Mouse (Mus musculus): ENCODE data around the gene Ilf3. TPM values are rescaled to one million over a fixed set of nuclear protein-coding genes. Genes with fewer than 3 reads are reported as not detected.
A peak's percentile ranks its signal among the peaks of the same experiment; 100 is the strongest.

Ilf3 gene
- total and polyA plus RNA-seq, 2 experiments from 2014 or later = 105 to 198 TPM

GRCm38 (mm10) chr9:21432066-21432465 is 64.4 kb downstream of the Ilf3 start:
- Histone ChIP-seq H3K36me3 (ENCODE audit: insufficient read depth, low read length) (no peaks in the 10 kb centered on the region), H3K27ac (ENCODE audit: low read depth, low read length) (no peak overlapping the region), H3K9me3 (ENCODE audit: low read length) (no peaks in the 10 kb centered on the region), H3K27me3 (ENCODE audit: insufficient read depth, low read length) (no peaks in the 10 kb centered on the region), H3K4me2 (ENCODE audit: low read depth, low read length, poor library complexity, severe bottlenecking) (no peak overlapping the region), H3K4me1 (ENCODE audit: insufficient read depth, low read length) (peaks cover 10% of the 10 kb centered on the region), H3K4me3 (ENCODE audit: low read depth, low read length) (no peak overlapping the region), H3K9ac (replicated peaks; ENCODE audit: low read length, poor library complexity, severe bottlenecking) (no peak overlapping the region)
- 81% methylated on average over 7 of the region's 7 CpGs for WGBS
- no peak for DNase-seq (ENCODE audit: low spot score)
- no peak for ATAC-seq (ENCODE audit: low FRiP score)
- no peak for TF ChIP-seq CTCF (IDR thresholded peaks at IDR 0.05)

- WGBS = 81% methylated on average over 8 of the region's 8 CpGs
- H3K4me3 ChIP-seq (ENCODE audit: low read depth, low read length) = no peak overlapping the region
- H3K27me3 ChIP-seq (ENCODE audit: insufficient read depth, low read length) = no peaks in the 10 kb centered on the region
- H3K9ac ChIP-seq (replicated peaks; ENCODE audit: low read length, poor library complexity, severe bottlenecking) = 0 out of 2 replicates have a peak overlapping the region, but pooled peaks have one; percentile 1
- no peak for ATAC-seq (ENCODE audit: low FRiP score)
- H3K9me3 ChIP-seq (ENCODE audit: low read length) = no peaks in the 10 kb centered on the region
- H3K27ac ChIP-seq (ENCODE audit: low read depth, low read length) = no peak overlapping the region
- no peak overlapping the region for H3K4me2 ChIP-seq (ENCODE audit: low read depth, low read length, poor library complexity, severe bottlenecking)
- 0 out of 2 replicates have a peak, but pooled peaks cover 3% of the 10 kb centered on the region for H3K4me1 ChIP-seq (ENCODE audit: insufficient read depth, low read length)
- DNase-seq (ENCODE audit: low spot score) = no peak
- H3K36me3 ChIP-seq (ENCODE audit: insufficient read depth, low read length) = no peaks in the 10 kb centered on the region
- TF ChIP-seq CTCF (IDR thresholded peaks at IDR 0.05) = no peak
Observed at GRCm38 (mm10) chr9:21433766-21434165, 66.1 kb downstream of the Ilf3 start.

DNA sequence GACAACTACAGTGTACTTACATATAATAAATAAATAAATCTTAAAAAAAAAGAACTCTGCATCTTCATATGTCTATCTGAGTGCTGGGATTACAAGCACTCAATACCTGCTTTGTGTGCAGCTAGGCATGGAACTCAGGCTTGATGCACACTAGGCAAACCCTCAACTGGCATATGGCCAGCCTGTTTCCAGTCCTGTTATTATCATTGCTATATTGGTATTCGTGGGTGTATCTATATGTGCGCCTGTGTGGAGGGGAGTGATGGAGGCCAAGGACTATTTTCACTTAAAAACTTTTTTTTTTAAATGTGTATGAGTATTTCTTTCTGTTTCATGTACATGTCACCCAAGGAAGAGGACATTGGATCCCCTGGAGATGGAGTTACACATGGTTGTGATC is 66.7 kb downstream of the Ilf3 start:
- H3K4me1 ChIP-seq (ENCODE audit: insufficient read depth, low read length) = 0 out of 2 replicates have a peak, but pooled peaks cover 3% of the 10 kb centered on the region
- no peaks in the 10 kb centered on the region for H3K27me3 ChIP-seq (ENCODE audit: insufficient read depth, low read length)
- H3K36me3 ChIP-seq (ENCODE audit: insufficient read depth, low read length) = no peaks in the 10 kb centered on the region
- ATAC-seq (ENCODE audit: low FRiP score) (no peak), DNase-seq (ENCODE audit: low spot score) (no peak)
- no peak overlapping the region for H3K9ac ChIP-seq (replicated peaks; ENCODE audit: low read length, poor library complexity, severe bottlenecking)
- WGBS = 88% methylated on average over 2 of the region's 2 CpGs
- no peaks in the 10 kb centered on the region for H3K9me3 ChIP-seq (ENCODE audit: low read length)
- no peak overlapping the region for H3K4me3 ChIP-seq (ENCODE audit: low read depth, low read length)
- no peak overlapping the region for H3K27ac ChIP-seq (ENCODE audit: low read depth, low read length)
- no peak overlapping the region for H3K4me2 ChIP-seq (ENCODE audit: low read depth, low read length, poor library complexity, severe bottlenecking)
- no peak for TF ChIP-seq CTCF (IDR thresholded peaks at IDR 0.05)

- Histone ChIP-seq H3K4me3 (ENCODE audit: low read depth, low read length) (no peak overlapping the region), H3K27ac (ENCODE audit: low read depth, low read length) (no peak overlapping the region), H3K4me2 (ENCODE audit: low read depth, low read length, poor library complexity, severe bottlenecking) (no peak overlapping the region), H3K4me1 (ENCODE audit: insufficient read depth, low read length) (0 out of 2 replicates have a peak, but pooled peaks cover 3% of the 10 kb centered on the region), H3K9ac (replicated peaks; ENCODE audit: low read length, poor library complexity, severe bottlenecking) (no peak overlapping the region), H3K27me3 (ENCODE audit: insufficient read depth, low read length) (no peaks in the 10 kb centered on the region), H3K36me3 (ENCODE audit: insufficient read depth, low read length) (no peaks in the 10 kb centered on the region), H3K9me3 (ENCODE audit: low read length) (no peaks in the 10 kb centered on the region)
- ATAC-seq (ENCODE audit: low FRiP score) (no peak), DNase-seq (ENCODE audit: low spot score) (no peak)
- 95% methylated on average over 7 of the region's 7 CpGs for WGBS
- TF ChIP-seq CTCF (IDR thresholded peaks at IDR 0.05) = no peak
Observed at GRCm38 (mm10) chr9:21435777-21436635, 68.3 kb downstream of the Ilf3 start.

- DNase-seq (ENCODE audit: low spot score) (no peak), ATAC-seq (ENCODE audit: low FRiP score) (no peak)
- TF ChIP-seq CTCF (IDR thresholded peaks at IDR 0.05) = no peak
- Histone ChIP-seq H3K9ac (replicated peaks; ENCODE audit: low read length, poor library complexity, severe bottlenecking) (no peak overlapping the region), H3K4me3 (ENCODE audit: low read depth, low read length) (no peak overlapping the region), H3K9me3 (ENCODE audit: low read length) (no peaks in the 10 kb centered on the region), H3K4me1 (ENCODE audit: insufficient read depth, low read length) (0 out of 2 replicates have a peak, but pooled peaks cover 3% of the 10 kb centered on the region), H3K27ac (ENCODE audit: low read depth, low read length) (no peak overlapping the region), H3K4me2 (ENCODE audit: low read depth, low read length, poor library complexity, severe bottlenecking) (no peak overlapping the region), H3K27me3 (ENCODE audit: insufficient read depth, low read length) (no peaks in the 10 kb centered on the region), H3K36me3 (ENCODE audit: insufficient read depth, low read length) (no peaks in the 10 kb centered on the region)
- 90% methylated on average over 6 of the region's 6 CpGs for WGBS
Observed at GRCm38 (mm10) chr9:21437577-21437976, 69.9 kb downstream of the Ilf3 start.

GRCm38 (mm10) chr9:21438219-21438618 is 70.5 kb downstream of the Ilf3 start:
- ATAC-seq (ENCODE audit: low FRiP score) (no peak), DNase-seq (ENCODE audit: low spot score) (no peak)
- Histone ChIP-seq H3K27me3 (ENCODE audit: insufficient read depth, low read length) (no peaks in the 10 kb centered on the region), H3K9me3 (ENCODE audit: low read length) (no peaks in the 10 kb centered on the region), H3K4me2 (ENCODE audit: low read depth, low read length, poor library complexity, severe bottlenecking) (no peak overlapping the region), H3K9ac (replicated peaks; ENCODE audit: low read length, poor library complexity, severe bottlenecking) (no peak overlapping the region), H3K4me1 (ENCODE audit: insufficient read depth, low read length) (0 out of 2 replicates have a peak, but pooled peaks cover 3% of the 10 kb centered on the region), H3K27ac (ENCODE audit: low read depth, low read length) (no peak overlapping the region), H3K36me3 (ENCODE audit: insufficient read depth, low read length) (no peaks in the 10 kb centered on the region), H3K4me3 (ENCODE audit: low read depth, low read length) (no peak overlapping the region)
- no peak for TF ChIP-seq CTCF (IDR thresholded peaks at IDR 0.05)
- WGBS = 73% methylated on average over 3 of the region's 3 CpGs

Measured in midbrain, postnatal 0 days (tissue).